Mouse (Mus musculus): ENCODE measurements around the gene Atad3a. TPM values are rescaled to one million over a fixed set of nuclear protein-coding genes. Genes with fewer than 3 reads are reported as not detected.

Atad3a gene
- polyA plus RNA-seq, 1 experiment from 2014 or later = 47.9 TPM

DNA sequence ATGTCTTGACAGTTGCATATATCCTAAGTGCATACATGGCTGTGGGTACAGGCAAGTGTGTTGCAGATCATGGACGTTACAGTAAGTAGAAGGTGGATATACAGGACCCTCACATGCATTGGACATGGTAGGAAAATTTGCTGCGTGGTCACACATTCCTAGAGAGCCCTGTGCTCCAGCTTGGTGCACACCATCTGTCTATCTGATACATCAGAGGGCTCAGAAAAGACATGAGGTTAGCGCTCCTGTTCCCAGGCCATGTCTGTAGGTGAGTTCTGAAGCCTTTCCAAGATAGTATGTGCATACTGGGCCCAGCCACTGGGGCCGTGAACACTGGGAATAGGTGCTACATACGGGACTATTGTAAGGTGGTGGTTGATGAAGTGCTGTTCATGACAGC, 24.5 kb downstream of the Atad3a start:
- peaks cover 32% of the 10 kb centered on the region for H3K36me3 ChIP-seq (replicated peaks)
- 0 out of 2 replicates have a peak, but pooled peaks cover 6% of the 10 kb centered on the region for H3K27me3 ChIP-seq

DNA sequence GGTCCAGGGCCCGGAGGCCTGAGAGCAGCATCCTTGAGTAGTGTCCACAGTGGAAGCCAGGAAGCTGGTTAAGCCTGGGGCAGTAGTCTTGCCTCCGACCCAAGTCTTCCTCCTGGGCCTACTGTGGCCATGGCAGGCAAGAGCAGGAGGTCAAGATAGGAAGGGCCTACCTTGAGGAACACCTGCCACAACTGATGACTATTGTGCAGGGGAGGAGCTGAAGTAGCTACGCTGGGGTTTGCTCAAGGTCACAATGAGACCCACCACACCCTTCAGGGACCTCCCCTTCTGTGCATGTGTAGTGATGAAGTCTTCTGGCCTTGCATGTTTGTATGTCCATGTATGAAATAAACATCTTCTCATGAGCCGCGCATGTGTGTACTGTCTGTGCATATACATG, 25.1 kb downstream of the Atad3a start:
- Histone ChIP-seq H3K9ac (peak overlapping the region; percentile 62; the same call in 1 of the 2 replicates), H3K36me3 (replicated peaks) (peaks cover 25% of the 10 kb centered on the region)
- ATAC-seq (ENCODE audit: insufficient read depth) = no peak

More for the DNA sequence above, 24.5 kb downstream of the Atad3a start:
- Histone ChIP-seq H3K27ac (replicated peaks) (no peak overlapping the region), H3K9me3 (replicated peaks) (no peaks in the 10 kb centered on the region), H3K4me2 (0 out of 2 replicates have a peak overlapping the region, but pooled peaks have one; percentile 94), H3K4me1 (replicated peaks) (peaks cover 27% of the 10 kb centered on the region), H3K9ac (no peak overlapping the region), H3K4me3 (replicated peaks) (no peak overlapping the region)
- WGBS (ENCODE audit: insufficient replicate concordance) = 85% methylated on average over 5 of the region's 5 CpGs
- ATAC-seq (ENCODE audit: insufficient read depth) = no peak

DNA sequence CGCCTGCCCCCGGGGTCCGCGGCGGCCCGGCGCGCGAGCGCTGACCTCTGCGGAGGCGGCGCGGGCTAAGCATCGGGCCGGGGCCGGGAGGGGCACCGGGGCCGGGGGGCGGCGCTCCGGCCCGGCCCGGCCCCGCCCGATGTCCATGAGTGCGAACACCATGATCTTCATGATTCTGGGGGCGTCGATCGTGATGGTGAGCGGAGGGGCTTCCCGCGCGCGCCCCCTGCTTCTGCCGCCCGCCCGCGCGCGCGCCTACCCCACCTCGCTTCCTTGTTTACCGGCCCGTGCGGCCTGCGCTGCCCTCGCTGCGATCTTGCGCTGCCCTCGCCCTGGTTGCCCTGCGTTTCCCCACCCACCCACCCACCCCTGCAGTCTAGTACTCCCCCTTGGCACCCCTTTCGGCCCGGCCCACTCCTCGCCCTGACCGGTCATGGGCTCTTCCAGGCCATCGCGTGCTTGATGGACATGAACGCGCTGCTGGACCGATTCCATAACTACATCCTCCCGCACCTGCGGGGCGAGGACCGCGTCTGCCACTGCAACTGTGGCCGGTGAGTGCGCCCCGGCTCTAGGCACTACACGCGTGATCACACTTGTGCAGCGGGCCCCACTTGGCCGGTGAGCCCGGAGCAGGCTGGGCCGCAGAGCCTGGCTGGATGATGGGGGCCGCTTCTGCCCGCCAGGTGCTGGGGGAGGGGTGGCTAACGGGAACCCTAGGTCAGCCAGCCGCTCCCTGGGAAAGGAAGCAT, 25.8 kb downstream of the Atad3a start:
- peak overlapping the region; percentile 62 for H3K9ac ChIP-seq
- H3K9me3 ChIP-seq (replicated peaks) = no peaks in the 10 kb centered on the region
- peak overlapping the region; percentile 61 for H3K27ac ChIP-seq (replicated peaks)
- peak overlapping the region; percentile 78 for H3K4me3 ChIP-seq (replicated peaks)
- ATAC-seq (ENCODE audit: insufficient read depth) = peak; percentile 65
- peaks cover 27% of the 10 kb centered on the region for H3K4me1 ChIP-seq (replicated peaks)
- peaks cover 19% of the 10 kb centered on the region for H3K36me3 ChIP-seq (replicated peaks)
- H3K27me3 ChIP-seq = 0 out of 2 replicates have a peak, but pooled peaks cover 6% of the 10 kb centered on the region
- WGBS (ENCODE audit: insufficient replicate concordance) = under 1% methylated on average over 71 of the region's 79 CpGs
- H3K4me2 ChIP-seq = peak overlapping the region; percentile 94

More for the DNA sequence above, 25.1 kb downstream of the Atad3a start:
- H3K4me2 ChIP-seq = peak overlapping the region; percentile 94
- peak overlapping the region; percentile 78 for H3K4me3 ChIP-seq (replicated peaks)
- H3K4me1 ChIP-seq (replicated peaks) = peaks cover 27% of the 10 kb centered on the region
- WGBS (ENCODE audit: insufficient replicate concordance) = 70% methylated on average over 5 of the region's 5 CpGs
- H3K27me3 ChIP-seq = 0 out of 2 replicates have a peak, but pooled peaks cover 6% of the 10 kb centered on the region
- no peaks in the 10 kb centered on the region for H3K9me3 ChIP-seq (replicated peaks)
- H3K27ac ChIP-seq (replicated peaks) = no peak overlapping the region

DNA sequence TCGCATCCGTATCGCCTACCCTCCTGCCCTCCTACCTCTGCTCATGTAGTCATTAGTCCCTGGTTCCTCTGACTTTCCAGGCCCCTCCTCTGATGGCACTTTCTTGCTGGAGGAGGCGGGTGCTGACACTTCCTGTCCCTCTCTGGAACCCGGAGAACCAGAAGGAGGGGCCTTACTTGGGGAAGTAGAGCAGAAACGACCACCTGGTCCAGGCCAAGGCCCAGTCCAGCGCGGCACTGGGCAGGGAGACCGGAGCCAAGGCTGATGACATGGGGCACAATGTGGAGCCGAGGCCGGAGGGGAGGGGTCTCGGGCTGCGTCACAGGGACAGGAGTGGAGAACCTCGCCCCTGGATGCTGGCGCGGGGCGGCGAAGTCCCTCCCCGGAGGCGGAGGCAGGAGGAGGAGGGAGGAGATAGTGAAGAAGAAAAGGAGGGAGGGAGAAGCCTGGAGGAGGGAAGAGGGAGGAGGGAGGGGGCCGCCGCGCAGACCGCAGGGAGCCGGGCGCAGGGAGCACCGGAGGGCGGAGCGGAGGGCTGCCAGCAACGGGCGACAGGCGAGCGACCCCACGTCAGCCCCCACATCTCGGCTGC, 26.4 kb downstream of the Atad3a start, which contains the start of gene Tmem240:
Tmem240 (plus strand) TSS at position 451 of the 592 bp plus-strand sequence.
- Histone ChIP-seq H3K4me1 (replicated peaks) (peaks cover 27% of the 10 kb centered on the region), H3K4me3 (replicated peaks) (peak within 1 kb of the TSS; percentile 78), H3K27me3 (0 out of 2 replicates have a peak, but pooled peaks cover 6% of the 10 kb centered on the region), H3K9me3 (replicated peaks) (no peaks in the 10 kb centered on the region), H3K27ac (replicated peaks) (peak within 1 kb of the TSS; percentile 61), H3K4me2 (peak within 1 kb of the TSS; percentile 94), H3K9ac (peak within 1 kb of the TSS; percentile 62), H3K36me3 (replicated peaks) (peaks cover 15% of the 10 kb centered on the region)
- under 1% methylated on average over 35 of the region's 35 CpGs for WGBS (ENCODE audit: insufficient replicate concordance)
- ATAC-seq (ENCODE audit: insufficient read depth) = peak; percentile 83

DNA sequence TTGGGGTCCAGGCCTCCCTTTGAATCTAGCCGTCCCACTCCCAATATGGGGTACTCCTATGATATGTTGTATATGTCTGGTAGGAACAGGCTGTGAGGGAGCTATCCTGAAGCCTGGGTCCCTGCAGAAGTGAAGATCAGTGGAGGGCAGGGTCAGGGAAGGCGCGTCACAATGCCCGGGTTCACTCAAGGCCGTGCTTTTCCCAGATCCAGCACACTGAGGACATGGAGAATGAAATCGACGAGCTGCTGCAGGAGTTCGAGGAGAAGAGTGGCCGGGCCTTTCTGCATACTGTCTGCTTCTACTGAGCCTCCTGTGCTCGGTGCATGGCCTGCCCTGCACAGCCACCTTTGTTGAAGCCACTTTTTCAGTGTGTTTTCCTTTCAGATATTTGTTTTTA, 27.6 kb downstream of the Atad3a start:
- Histone ChIP-seq H3K4me1 (replicated peaks) (peaks cover 27% of the 10 kb centered on the region), H3K27me3 (0 out of 2 replicates have a peak, but pooled peaks cover 6% of the 10 kb centered on the region), H3K9ac (no peak overlapping the region), H3K36me3 (replicated peaks) (peaks cover 18% of the 10 kb centered on the region), H3K9me3 (replicated peaks) (no peaks in the 10 kb centered on the region), H3K27ac (replicated peaks) (0 out of 2 replicates have a peak overlapping the region, but pooled peaks have one; percentile 41), H3K4me3 (replicated peaks) (no peak overlapping the region), H3K4me2 (peak overlapping the region; percentile 94; the same call in 1 of the 2 replicates)
- 79% methylated on average over 10 of the region's 10 CpGs for WGBS (ENCODE audit: insufficient replicate concordance)
- ATAC-seq (ENCODE audit: insufficient read depth) = no peak

DNA sequence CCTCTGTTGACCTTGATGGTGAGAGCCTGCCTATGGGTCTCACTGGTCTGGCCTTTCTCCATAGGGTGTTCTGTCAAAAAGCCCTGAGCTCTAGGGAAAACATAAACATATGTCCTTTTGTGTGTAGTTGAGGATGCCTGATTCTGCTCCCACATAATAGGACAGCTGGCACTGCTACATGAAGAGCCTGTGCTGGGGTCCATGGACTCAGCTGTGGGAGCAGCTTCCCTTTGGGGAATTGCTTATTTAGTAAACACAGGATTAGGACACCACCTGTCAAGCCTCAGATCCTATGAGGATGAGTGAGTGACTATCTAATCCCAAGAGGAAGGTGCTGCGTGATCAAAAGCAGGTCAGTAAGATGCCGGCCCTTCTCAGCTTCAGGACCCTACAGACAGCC, 32.9 kb downstream of the Atad3a start:
- no peak overlapping the region for H3K27ac ChIP-seq (replicated peaks)
- H3K9me3 ChIP-seq (replicated peaks) = no peaks in the 10 kb centered on the region
- H3K4me1 ChIP-seq (replicated peaks) = no peaks in the 10 kb centered on the region
- no peak for ATAC-seq (ENCODE audit: insufficient read depth)
- no peak overlapping the region for H3K9ac ChIP-seq
- no peaks in the 10 kb centered on the region for H3K27me3 ChIP-seq
- H3K4me3 ChIP-seq (replicated peaks) = no peak overlapping the region
- WGBS (ENCODE audit: insufficient replicate concordance) = 92% methylated on average over 2 of the region's 2 CpGs
- H3K4me2 ChIP-seq = no peak overlapping the region
- peaks cover 43% of the 10 kb centered on the region for H3K36me3 ChIP-seq (replicated peaks)

DNA sequence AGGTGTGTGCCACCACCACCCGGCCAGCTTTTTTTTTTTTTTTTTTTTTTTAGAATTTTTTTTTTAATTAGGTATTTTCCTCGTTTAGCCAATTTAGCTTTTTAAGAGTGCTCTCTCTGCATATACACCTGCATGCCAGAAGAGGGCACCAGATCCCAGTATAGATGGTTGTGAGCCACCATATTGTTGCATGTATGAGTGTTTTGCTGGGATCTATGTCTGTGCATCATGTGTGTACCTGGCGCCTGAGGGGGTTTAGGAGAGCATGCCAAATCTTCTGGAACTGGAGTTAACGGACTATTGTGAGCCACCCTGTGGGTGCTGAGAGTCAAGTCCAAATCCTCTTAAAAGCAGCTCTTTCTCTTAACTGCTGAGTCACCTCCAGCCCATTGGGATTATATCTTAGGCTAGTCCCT, 39.2 kb downstream of the Atad3a start:
- WGBS (ENCODE audit: insufficient replicate concordance) = 48% methylated on average over 4 of the region's 4 CpGs

DNA sequence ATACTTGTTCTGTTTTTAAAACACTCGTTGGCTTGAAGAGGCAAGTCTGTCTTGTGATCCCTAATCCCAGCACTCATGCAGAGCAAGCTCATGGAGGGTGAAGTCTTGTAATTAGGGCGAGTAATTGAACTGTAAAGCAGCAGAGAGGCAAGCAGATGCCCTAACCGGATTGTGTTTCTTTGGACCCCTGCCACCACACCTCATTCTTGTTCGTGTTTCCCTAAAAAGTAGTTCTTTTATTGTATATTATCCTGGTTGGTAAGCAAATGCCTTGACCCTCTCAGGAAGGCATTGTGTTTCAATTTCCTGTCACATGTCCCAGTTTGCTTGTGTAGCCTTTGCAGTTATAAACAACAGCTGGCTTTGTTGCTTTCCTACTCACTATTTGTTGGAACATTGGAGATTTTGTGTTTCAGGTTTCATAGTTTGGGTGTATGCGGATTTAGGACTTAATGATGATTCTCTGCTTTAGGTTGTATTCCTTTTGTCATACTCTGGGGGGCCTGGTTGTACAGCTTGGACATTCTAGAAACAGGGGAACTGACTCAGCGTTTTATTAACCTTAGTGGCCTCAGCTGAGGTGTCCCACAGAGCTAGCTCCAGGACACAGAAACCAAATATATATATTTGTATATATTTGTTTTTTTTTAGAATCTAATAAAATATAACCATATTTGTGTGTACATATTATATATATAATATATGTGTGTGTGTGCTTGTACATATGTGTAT, 50.2 kb downstream of the Atad3a start:
- Histone ChIP-seq H3K9ac (no peak overlapping the region), H3K4me1 (replicated peaks) (peaks cover 45% of the 10 kb centered on the region)

More for the DNA sequence above, 39.2 kb downstream of the Atad3a start:
- Histone ChIP-seq H3K9me3 (replicated peaks) (no peaks in the 10 kb centered on the region), H3K9ac (no peak overlapping the region), H3K4me1 (replicated peaks) (no peaks in the 10 kb centered on the region), H3K27ac (replicated peaks) (no peak overlapping the region), H3K4me2 (no peak overlapping the region), H3K27me3 (no peaks in the 10 kb centered on the region), H3K4me3 (replicated peaks) (no peak overlapping the region), H3K36me3 (replicated peaks) (peaks cover 33% of the 10 kb centered on the region)
- ATAC-seq (ENCODE audit: insufficient read depth) = no peak

DNA sequence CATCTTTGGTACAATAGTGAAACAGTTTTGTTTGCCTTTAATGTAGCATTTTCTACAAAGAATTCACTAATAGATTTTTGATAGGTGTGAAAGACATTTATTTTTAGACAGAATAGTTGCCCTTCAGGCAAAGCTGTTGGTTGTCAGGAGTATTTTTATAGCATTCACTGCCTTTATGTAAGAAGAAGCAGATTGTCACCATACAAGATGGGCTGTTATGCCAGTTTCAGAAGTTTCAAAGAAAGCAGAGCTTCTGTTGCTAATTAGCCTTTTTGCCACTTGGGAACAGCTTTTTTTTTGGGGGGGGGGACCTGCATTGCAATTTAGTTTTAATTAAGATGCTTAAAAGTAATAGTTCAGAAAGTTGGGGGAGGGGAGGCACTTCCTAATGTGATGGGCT, 51.9 kb downstream of the Atad3a start:
- Histone ChIP-seq H3K27ac (replicated peaks) (0 out of 2 replicates have a peak overlapping the region, but pooled peaks have one; percentile 14), H3K4me2 (no peak overlapping the region), H3K4me3 (replicated peaks) (no peak overlapping the region), H3K4me1 (replicated peaks) (peaks cover 50% of the 10 kb centered on the region), H3K27me3 (no peaks in the 10 kb centered on the region), H3K9ac (no peak overlapping the region), H3K9me3 (replicated peaks) (no peaks in the 10 kb centered on the region), H3K36me3 (replicated peaks) (peaks cover 7% of the 10 kb centered on the region; the same call in 1 of the 2 replicates)
- no peak for ATAC-seq (ENCODE audit: insufficient read depth)

More for the DNA sequence above, 50.2 kb downstream of the Atad3a start:
- Histone ChIP-seq H3K36me3 (replicated peaks) (peaks cover 24% of the 10 kb centered on the region), H3K27me3 (no peaks in the 10 kb centered on the region), H3K4me2 (no peak overlapping the region), H3K27ac (replicated peaks) (0 out of 2 replicates have a peak overlapping the region, but pooled peaks have one; percentile 24), H3K4me3 (replicated peaks) (no peak overlapping the region), H3K9me3 (replicated peaks) (no peaks in the 10 kb centered on the region)
- ATAC-seq (ENCODE audit: insufficient read depth) = no peak
- 35% methylated on average over 6 of the region's 6 CpGs for WGBS (ENCODE audit: insufficient replicate concordance)

DNA sequence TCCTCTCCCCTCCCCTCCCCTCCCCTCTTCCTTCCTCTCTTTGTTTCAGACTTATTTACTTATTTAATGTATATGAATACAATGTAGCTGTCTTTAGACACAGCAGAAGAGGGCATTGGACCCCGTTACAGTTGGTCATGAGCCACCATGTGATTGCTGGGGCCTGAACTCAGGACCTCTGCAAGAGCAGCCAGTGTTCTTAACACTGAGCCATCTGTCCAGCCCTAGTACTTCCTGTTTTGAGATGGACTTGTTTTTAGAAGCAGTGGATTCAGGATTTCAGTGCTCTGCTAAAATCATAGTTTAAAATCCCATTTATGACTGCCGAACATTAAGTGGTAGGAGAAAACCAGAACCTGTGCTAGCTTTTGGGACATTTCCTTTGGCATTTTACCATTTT, 52.3 kb downstream of the Atad3a start:
- no peak overlapping the region for H3K4me3 ChIP-seq (replicated peaks)
- H3K9ac ChIP-seq = no peak overlapping the region
- ATAC-seq (ENCODE audit: insufficient read depth) = no peak
- H3K4me2 ChIP-seq = no peak overlapping the region
- no peaks in the 10 kb centered on the region for H3K27me3 ChIP-seq
- no peak overlapping the region for H3K27ac ChIP-seq (replicated peaks)
- H3K4me1 ChIP-seq (replicated peaks) = peaks cover 53% of the 10 kb centered on the region
- WGBS (ENCODE audit: insufficient replicate concordance) = 57% methylated on average over 2 of the region's 2 CpGs
- peaks cover 6% of the 10 kb centered on the region; the same call in 1 of the 2 replicates for H3K36me3 ChIP-seq (replicated peaks)
- H3K9me3 ChIP-seq (replicated peaks) = no peaks in the 10 kb centered on the region

DNA sequence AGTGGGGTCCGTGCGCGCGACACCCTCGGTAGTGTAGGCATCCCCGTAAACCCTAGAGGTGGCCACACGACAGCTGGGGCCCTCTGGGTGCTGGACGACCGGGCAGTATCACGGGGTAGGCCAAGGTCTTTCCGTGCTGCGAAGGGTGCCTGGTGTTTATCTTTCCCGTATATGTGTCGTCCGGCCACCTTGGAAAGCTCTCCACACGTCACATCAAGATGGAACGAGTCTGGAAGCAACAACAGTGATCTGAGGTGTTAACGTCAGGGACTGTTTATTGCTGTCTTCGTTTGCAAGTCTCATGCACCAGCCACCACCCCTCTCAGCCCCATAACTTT, 55.3 kb downstream of the Atad3a start:
- H3K36me3 ChIP-seq (replicated peaks) = no peaks in the 10 kb centered on the region
- WGBS (ENCODE audit: insufficient replicate concordance) = under 1% methylated on average over 19 of the region's 19 CpGs
- no peaks in the 10 kb centered on the region for H3K27me3 ChIP-seq
- peak overlapping the region; percentile 85 for H3K4me2 ChIP-seq
- H3K4me1 ChIP-seq (replicated peaks) = peaks cover 52% of the 10 kb centered on the region
- peak overlapping the region; percentile 92 for H3K9ac ChIP-seq
- H3K27ac ChIP-seq (replicated peaks) = peak overlapping the region; percentile 92
- H3K4me3 ChIP-seq (replicated peaks) = peak overlapping the region; percentile 90
- H3K9me3 ChIP-seq (replicated peaks) = no peaks in the 10 kb centered on the region
- ATAC-seq (ENCODE audit: insufficient read depth) = no peak
